Mouse (Mus musculus): ENCODE measurements around the gene Gm12845.
"Not testable (repeated sequence)": the region's sequence is repeated elsewhere in the genome, so short reads cannot be mapped to it uniquely, and the experiment has no call there.

Gm12845 gene

DNA sequence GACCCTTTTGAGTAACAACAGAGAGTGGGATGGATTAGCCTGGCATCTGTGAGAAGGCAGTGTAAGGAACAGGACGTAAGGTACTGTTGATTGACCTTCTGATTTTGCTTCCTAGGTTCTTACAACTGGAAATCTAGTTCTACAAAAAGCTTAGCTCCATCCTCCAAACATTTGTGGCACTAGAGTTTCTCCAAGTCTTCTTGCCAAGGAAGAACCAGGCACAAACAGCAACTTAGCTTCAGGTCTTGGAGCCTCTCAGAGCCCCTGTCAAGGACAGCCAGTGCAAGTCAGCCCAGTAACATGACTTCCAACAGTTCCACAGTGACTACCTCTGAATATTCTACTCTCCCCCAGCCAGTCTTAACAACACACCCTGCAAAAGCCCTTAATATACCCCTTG lies at the start of gene Gm12845:
Gm12845 (plus strand) TSS at position 301 of the 400 bp plus-strand sequence.
- DNase-seq (ENCODE audit: low read depth) = no peak

DNA sequence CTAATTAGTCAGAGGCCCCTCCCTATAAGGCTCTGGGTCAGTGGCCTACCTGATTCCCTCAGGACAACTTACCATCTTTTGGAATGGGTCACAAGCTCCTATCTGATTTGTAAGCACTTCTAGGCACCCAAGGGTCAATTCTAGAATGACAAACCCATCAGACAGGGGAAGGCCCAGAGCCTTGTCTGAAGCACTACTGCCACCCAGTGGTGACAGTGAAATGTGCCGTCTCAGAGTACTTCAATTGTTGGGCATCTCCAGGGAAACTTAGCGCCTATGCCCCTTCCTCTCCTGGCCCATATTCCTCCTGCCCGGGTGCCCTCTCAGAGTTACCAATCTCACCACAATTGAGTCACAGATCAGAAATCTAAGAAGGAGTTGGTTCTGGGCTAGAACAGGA lies 47.3 kb upstream of the Gm12845 start:
- peak; percentile 73 for DNase-seq (ENCODE audit: low read depth)

DNA sequence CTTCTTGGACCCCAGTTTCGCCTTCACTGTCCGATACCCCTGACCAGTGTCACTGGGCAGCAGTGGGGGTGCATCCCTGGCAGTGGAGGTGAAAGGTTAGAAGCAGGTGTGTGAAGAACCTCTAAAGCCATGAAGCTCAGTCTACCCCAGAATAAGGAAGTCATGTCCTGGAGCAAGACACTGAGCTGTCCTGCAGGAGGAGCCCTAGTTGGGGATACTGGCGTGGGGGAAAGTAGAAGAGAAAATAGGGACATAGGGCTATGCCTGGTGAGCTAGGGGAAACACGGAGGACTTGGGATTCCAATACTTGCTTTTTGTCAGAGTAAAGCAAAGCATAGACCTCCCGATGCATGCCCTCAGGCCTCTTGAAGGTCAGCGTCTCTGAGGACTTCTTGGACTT lies 43.2 kb upstream of the Gm12845 start:
- DNase-seq (ENCODE audit: low read depth) = no peak

DNA sequence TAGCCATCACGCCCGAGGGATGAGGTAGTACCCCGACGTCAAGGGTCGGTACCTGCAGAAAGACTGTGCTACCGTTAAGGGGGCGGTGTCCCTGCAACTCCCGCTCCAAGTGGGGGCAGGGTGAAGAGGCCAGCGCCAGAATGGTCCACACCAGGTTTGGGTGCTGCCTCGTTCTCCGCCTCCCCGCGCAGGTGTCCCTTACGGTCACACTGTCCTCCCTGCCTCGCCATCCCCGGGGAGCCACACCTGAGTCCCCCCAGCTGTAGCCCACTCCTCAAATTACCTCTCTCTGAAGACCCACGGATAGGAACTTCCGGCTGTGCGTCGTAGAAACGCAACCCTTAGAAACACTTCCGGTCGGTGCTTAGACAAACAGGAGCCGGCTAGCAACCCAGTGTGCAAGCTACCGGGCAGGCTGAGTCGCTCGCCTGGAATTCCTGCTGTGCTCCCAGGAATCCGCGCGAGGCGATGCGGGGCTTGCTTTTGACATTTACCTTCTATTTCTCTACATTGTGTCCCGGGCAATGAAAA lies 42.2 kb upstream of the Gm12845 start, which contains the start of gene Dmap1:
Dmap1 (minus strand) TSS at position 343 of the 531 bp plus-strand sequence.
- peak; percentile 92 for DNase-seq (ENCODE audit: low read depth)

DNA sequence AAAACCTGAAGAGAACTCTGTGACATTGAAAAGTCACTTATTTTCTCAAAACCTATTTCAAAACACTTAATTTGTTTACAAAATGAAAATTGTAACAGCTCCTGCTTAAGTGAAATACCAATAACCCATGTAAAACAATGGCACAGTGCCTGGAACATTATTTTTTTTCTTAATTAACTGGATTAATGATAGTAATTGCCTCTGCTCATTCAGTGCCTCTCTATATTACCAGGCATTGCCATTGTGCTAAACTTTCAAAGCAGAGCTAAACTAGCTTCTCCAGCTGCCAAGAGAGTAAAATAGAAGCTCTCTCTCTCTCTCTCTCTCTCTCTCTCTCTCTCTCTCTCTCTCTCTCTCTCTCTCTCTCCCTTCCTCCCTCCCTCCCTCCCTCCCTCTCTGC lies 41.7 kb upstream of the Gm12845 start:
- no peak for DNase-seq (ENCODE audit: low read depth)

DNA sequence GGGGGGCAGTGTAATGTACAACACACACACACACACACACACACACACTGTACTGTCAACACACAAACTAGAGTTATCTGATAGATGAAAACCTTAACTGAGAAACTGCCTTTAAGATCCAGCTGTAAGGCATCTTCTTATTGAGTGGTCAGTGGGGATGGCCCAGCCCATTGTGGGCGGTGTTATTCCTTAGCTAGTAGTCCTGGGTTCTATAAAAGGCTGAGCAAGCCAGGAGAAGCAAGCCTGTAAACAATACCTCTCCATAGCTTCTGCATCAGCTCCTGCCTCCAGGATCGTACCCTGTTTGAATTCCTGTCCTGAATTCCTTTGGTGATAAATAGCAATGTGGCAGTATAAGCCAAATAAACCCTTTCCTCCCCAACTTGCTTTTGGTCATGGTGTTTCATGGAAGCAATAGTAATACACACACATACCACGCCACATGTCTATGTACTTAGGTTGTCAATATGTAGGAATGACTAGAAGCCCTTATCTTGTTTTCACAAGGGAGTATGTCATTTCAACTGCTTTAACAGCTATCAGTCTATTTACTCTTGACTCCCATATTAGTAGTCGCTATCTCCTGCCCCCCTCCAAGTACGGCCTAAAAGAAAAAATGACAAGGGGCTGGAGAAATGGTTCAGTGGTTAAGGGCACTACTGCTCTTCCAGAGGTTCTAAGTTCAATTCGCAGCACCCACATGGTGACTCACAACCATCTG lies 41.0 kb upstream of the Gm12845 start:
- DNase-seq (ENCODE audit: low read depth) = no peak

DNA sequence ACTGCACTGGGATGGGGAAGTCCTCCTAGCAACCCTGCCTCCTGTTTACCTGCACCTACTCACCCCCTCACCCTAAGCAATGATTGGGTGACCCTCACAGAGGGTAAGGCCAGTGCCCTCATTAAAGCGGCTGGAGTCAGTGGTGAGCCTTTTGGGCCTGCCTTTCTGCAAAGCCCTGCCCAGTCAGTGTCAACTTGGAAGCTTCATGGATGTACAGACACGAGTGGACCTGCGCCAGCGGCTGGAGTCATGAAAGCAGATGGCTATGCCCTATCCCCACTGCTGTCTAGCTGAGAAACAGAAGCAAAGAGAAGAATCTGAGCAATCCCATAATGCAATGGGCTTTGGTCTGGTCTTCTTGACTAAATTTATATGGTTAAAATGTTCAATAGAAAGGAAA lies 37.9 kb upstream of the Gm12845 start:
- DNase-seq (ENCODE audit: low read depth) = no peak

DNA sequence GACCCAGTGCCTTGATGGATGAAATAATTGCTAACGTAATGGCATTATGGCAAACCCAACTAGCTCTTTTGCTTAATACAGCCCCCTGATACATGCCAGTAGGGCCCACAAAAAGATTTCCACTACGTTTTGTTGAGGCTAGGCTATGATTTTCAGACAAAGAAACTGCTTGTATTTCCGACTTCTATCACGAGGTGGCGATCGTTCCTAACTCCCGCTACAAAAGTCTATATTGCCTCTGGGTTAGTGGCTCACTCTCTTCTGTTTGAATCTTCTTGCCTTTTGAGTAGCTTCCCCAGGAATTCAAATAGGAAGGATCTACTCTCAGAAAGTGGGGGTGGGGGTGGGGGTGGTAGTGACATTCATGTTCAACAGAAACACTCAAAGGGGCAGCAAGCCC lies 18.9 kb upstream of the Gm12845 start:
- peak; percentile 52 for DNase-seq (ENCODE audit: low read depth)

DNA sequence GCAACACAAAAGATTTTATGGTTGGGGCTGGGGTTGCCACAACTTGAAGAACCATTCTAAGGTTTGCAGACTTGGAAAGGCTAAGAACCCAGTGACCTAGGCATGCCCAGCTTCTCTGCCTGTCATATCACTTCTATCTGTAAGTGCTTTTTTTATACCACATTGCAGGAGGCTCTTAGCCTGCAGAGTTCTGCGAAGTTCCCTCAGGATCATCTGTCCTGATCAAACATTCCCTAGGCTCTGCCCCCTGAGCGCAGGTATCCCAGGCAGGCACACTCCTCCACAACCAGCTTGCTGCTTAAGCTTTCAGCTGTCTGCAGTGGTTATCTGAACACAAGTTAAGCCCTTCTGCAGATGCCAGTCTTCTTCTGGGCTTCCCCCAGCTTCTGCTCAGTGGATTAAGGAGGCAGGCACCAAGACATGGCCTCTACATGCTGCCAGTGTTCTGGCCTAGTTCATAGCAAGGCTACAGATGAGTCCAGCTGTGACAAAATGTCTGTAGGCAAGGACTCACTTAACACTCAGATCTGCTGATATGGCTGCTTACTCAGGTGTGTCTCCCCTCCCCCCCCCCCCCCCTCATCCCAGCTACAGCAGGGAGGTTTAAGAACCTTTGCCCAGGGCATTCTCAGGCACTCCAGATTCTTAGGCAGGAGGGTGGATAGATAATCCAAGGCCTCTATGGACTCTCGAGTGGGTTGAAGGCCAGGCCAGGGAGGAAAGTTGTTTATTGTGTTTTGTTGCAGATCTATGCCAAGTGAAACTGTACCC lies 15.2 kb upstream of the Gm12845 start:
- no peak for DNase-seq (ENCODE audit: low read depth)

DNA sequence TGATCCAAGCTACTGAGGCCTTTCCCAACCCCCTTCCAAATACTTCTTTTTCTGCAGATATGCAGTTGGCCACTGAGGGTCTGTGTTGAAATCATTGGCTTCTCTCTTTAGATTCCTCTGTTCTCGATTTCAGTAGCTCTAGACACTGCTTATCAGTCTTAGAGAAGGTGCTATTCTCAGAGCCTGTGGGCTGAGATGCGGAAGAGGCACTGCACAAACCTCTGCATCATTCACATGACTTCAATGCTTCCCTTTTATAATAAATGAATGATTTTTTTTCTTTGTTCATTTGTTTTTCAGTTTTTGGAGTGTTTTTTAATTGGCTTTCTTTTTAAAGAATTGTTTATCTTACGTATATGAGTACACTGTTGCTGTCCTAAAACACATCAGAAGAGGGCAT lies 11.9 kb upstream of the Gm12845 start:
- DNase-seq (ENCODE audit: low read depth) = no peak

DNA sequence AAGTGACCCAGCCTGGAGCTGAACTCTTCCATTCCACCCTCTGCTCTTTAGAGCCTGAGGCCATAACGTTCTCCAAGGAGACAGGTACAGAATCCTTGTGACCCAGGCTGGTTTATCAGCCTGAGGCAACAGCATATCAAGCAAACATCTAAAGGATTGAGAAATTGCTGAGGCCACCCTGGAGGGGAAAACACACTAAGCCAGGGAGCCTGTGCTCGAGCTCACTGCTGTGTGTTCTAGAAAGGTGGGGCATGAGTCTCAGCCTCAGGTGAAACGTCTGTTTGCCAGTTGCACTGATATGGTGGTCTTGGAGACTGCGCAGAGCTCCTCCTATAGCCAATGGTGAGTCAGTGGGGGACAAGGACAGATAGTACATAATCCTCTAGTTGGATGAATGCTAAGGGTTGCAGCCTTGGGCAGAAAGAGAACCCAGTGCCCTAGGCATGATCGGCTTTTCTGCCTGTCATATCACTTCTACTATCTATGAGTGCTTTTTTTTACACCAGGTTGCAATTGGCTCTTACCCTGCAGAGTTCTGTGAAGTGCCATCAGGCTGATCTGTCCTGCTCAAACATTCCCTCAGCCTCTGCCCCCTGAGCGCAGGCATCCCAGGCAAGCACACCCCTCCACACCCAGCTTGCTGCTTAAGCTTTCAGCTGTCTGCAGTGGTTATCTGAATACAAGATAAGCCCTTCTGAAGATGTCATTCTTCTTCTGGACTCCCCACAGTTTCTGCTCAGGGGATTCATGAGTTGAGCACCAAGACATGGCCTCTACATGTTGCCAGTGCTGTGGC lies 10.7 kb upstream of the Gm12845 start:
- no peak for DNase-seq (ENCODE audit: low read depth)

DNA sequence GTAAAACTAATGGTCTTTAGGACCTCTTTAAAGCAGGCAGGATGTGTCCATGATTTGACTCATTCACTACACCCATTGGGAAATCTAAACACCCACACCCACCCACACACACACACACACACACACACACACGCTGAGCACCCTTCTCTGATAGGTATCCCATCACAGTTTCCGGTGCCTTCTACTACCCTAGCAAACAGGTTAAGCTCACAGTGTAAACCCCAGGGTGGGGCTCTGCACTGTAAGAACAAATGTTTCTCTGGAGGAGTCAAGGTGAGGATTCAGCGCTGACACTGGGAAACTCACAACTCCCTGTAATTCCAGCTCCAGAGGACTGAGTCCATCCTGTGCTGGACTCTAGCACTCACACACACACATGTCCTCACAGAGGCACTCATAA lies 7.7 kb downstream of the Gm12845 start:
- no peak for DNase-seq (ENCODE audit: low read depth)

DNA sequence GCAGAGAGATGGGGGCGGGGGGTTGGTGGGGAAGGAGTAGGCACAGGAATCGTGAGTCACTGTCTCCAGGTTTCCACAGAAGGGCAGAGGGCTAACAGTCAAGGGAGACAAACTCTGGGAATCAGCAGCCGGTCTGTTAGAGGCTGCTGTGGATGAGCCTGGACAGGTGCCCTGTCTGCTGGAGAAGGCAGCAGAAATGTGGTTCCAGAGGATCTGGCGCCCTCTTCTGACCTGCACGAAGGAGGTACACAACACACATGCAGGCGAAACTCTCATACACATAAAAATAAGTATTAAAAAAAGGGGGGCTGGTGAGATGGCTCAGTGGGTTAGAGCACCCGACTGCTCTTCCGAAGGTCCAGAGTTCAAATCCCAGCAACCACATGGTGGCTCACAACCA lies 13.3 kb downstream of the Gm12845 start:
- DNase-seq (ENCODE audit: low read depth) = no peak

DNA sequence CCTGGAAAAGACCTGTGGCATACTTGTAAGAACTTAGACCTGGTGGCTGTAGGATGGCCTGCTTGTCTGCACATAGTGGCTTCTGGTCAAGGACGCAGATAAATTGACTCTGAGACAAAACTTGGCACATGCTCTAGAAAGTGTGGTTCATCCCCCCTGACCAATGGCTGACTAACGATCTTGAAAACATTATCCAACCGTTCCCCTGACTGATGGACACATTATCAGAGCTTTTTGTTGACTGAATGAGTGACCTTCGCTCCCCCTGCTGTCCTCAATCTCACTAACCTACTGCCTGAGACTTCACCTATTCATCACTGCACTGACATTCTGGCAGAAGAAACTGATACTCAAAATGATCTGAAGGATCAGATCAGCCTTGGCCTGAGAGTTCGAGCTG lies 28.3 kb downstream of the Gm12845 start:
- not testable (repeated sequence) for DNase-seq (ENCODE audit: low read depth)

DNA sequence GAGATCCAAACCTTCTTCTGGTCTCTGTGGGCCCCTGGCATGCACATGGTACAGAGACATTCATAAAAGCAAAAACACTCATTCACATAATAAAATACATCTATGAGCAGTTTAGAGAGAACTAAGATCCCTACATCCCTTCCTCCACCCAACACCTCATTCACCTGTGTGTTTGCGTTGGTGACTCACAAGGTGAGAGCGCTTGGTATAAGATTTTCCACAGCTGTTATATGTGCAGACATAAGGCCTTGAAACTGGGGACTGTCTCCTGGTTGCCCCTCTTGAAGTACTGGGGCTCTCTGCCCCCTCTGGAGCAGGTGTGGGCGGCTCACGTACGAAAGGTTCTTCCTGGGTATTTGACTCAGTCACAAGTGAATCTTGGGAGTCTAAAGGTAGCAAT lies 35.9 kb downstream of the Gm12845 start:
- no peak for DNase-seq (ENCODE audit: low read depth)

DNA sequence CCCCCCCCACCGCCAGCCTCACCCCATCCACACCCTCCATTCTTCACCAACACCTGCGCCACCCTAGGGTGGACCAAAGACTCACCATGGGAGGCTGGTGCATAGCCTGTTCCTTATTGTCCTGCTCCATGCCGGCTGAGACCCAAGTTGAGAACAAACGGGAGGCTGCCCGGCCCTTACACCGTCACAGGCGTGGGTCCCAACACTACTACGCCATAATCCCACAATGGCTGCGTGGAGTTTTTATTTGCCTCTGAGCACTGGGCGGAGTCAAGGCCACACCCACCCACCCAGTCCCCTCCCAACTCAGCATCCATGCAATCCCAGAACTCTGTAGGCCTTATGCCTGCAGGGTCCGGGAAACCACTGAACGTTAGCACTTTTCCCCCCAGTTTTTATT lies 41.2 kb downstream of the Gm12845 start, which contains the start of gene Klf17:
Klf17 (minus strand) TSS at position 233 of the 400 bp plus-strand sequence.
- no peak for DNase-seq (ENCODE audit: low read depth)

DNA sequence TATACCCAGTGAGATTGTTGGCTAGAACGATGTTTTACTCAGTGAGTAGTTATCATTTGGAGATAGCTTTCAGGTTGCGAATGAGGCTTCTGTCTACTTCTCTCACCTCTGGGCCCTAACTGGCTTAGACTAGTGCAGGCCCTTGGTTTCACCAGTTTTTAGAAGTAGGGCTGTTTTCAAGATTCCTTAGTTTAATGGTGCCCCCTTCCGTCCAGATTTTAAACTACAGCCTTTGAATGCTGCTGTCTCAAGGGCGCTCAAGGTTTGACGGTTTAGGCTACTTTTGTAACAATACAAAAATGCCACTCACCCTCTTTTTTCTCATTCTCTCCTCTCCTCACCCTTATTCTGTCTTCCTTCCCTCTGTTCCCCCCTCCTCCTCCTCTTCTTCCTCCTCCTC lies 46.7 kb downstream of the Gm12845 start:
- peak; percentile 35 for DNase-seq (ENCODE audit: low read depth)

DNA sequence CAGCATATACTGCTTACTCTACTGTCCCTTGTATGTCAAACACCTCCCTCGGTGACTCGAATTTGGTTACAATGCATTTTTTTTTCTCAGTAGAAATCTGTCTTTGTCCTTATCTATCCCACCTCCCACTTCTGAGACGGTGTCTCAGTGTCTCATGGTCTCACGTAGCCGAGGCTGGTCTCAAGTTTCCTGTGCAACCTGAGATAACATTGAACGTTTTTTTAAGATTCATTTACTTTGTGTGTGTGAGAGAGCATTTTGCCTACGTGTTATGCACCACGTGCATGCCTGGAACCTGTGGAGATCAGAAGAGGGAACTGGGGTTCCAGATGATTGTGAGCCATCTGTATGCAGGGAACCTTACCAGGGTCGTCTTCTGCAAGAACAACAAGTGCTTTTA lies 48.7 kb downstream of the Gm12845 start:
- DNase-seq (ENCODE audit: low read depth) = no peak
